Mouse (Mus musculus) CH12.LX (cell line): Measurements from ENCODE around the gene Fopnl. TPM values are rescaled to one million over a fixed set of nuclear protein-coding genes. Genes with fewer than 3 reads are reported as not detected.

ENCODE experiments used
- DNase-seq: peaks from one replicate; pipeline ENCODE4 v3.0.0-alpha.2; 2013; ENCODE audit errors: extremely low read depth
- H3K27ac ChIP-seq: 2 replicates; pipeline ENCODE4 v1.5.1; 2012; ENCODE audit warnings: low read depth, mild to moderate bottlenecking, control low read depth, moderate library complexity; ENCODE audit not compliant: insufficient read depth
- H3K27me3 ChIP-seq: replicated peaks from 2 replicates; pipeline ENCODE3; 2012; ENCODE audit warnings: inconsistent platforms
- H3K36me3 ChIP-seq, 2 experiments: replicated peaks in 1 of 2; 2 replicates each; pipeline versions ENCODE3 to v1.6.1; 2012; ENCODE audit warnings: inconsistent platforms in 1 of 2, low read length in 1 of 2, mild to moderate bottlenecking in 1 of 2, mixed read lengths in 1 of 2, moderate library complexity in 1 of 2; ENCODE audit not compliant: control insufficient read depth in 1 of 2, insufficient read depth in 1 of 2
- H3K4me1 ChIP-seq, 2 experiments: 2 replicates each; pipeline ENCODE4 v1.6.1; 2012; ENCODE audit warnings: inconsistent platforms in 1 of 2, moderate library complexity in 1 of 2; ENCODE audit not compliant: insufficient read depth in 2 of 2, control insufficient read depth in 1 of 2
- H3K4me2 ChIP-seq: 2 replicates; pipeline ENCODE4 v1.6.1; 2012; ENCODE audit warnings: low read depth, mild to moderate bottlenecking, control low read depth; ENCODE audit not compliant: poor library complexity, insufficient read depth, severe bottlenecking
- H3K4me3 ChIP-seq, 3 experiments: fragments of 150-350 bp in 1 of 3; sonication (generic) in 1 of 3; replicated peaks in 1 of 3; 2 replicates each; pipeline versions ENCODE3 to v1.5.1; 2011 to 2012; ENCODE audit warnings: low read depth in 2 of 3, low read length in 2 of 3, mild to moderate bottlenecking in 2 of 3, moderate library complexity in 2 of 3, control low read depth in 1 of 3, improper control_type of control experiment in 1 of 3, inconsistent platforms in 1 of 3, mixed read lengths in 1 of 3; ENCODE audit not compliant: poor library complexity in 1 of 3
- H3K79me2 ChIP-seq: replicated peaks from 2 replicates; pipeline ENCODE4 v1.6.1; 2012; ENCODE audit warnings: mild to moderate bottlenecking, moderate library complexity; ENCODE audit not compliant: control insufficient read depth, poor library complexity, insufficient read depth, severe bottlenecking; ENCODE audit errors: extremely low read depth
- H3K9ac ChIP-seq: 2 replicates; pipeline ENCODE4 v1.6.1; 2012; ENCODE audit warnings: low read depth, mild to moderate bottlenecking, control low read depth, moderate library complexity; ENCODE audit not compliant: insufficient read depth
- H3K9me3 ChIP-seq: replicated peaks from 2 replicates; pipeline ENCODE3; 2012; ENCODE audit warnings: low read length, inconsistent platforms, mixed read lengths
- CTCF ChIP-seq, 2 experiments: IDR thresholded peaks in 1 of 2; conservative IDR thresholded peaks in 1 of 2; 2 replicates each; pipeline ENCODE4 v1.5.1; 2011 to 2012; ENCODE audit warnings: low read depth in 2 of 2, low read length in 2 of 2, improper control_type of control experiment in 1 of 2, inconsistent platforms in 1 of 2, mild to moderate bottlenecking in 1 of 2, moderate library complexity in 1 of 2
- ELF1 ChIP-seq: IDR thresholded peaks from 2 replicates; pipeline ENCODE4 v1.6.1; 2014; ENCODE audit warnings: low read depth, mild to moderate bottlenecking, inconsistent platforms, low read length, improper control_type of control experiment
- GABPA ChIP-seq: IDR thresholded peaks from 2 replicates; pipeline ENCODE4 v1.6.1; 2012; ENCODE audit warnings: low read depth, low read length, improper control_type of control experiment, inconsistent platforms; ENCODE audit not compliant: insufficient replicate concordance
- IRF4 ChIP-seq: IDR thresholded peaks from 2 replicates; pipeline ENCODE4 v1.6.1; 2014; ENCODE audit warnings: low read depth, mild to moderate bottlenecking, inconsistent platforms, low read length, improper control_type of control experiment
- MAX ChIP-seq: IDR thresholded peaks from 2 replicates; pipeline ENCODE4 v1.6.1; 2011; ENCODE audit warnings: low read length, improper control_type of control experiment
- MXI1 ChIP-seq: IDR thresholded peaks from 2 replicates; pipeline ENCODE4 v1.6.1; 2011; ENCODE audit warnings: mild to moderate bottlenecking, low read depth, low read length, improper control_type of control experiment
- PAX5 ChIP-seq: IDR thresholded peaks from 2 replicates; pipeline ENCODE4 v1.6.1; 2012; ENCODE audit warnings: low read length, inconsistent platforms, mixed read lengths
- POLR2A ChIP-seq: IDR thresholded peaks from 2 replicates; pipeline ENCODE4 v1.6.1; 2011; ENCODE audit warnings: low read depth, mild to moderate bottlenecking, improper control_type of control experiment, low read length
- POLR2AphosphoS2 ChIP-seq: IDR thresholded peaks from 2 replicates; pipeline ENCODE4 v1.6.1; 2011; ENCODE audit warnings: low read depth, low read length, improper control_type of control experiment
- RAD21 ChIP-seq: IDR thresholded peaks from 2 replicates; pipeline ENCODE4 v1.6.1; 2011; ENCODE audit warnings: low read depth, mild to moderate bottlenecking, low read length, improper control_type of control experiment, moderate library complexity
- SMC3 ChIP-seq: IDR thresholded peaks from 2 replicates; pipeline ENCODE4 v1.6.1; 2011; ENCODE audit warnings: low read depth, low read length, improper control_type of control experiment
- TCF12 ChIP-seq: IDR thresholded peaks from 2 replicates; pipeline ENCODE4 v1.6.1; 2014; ENCODE audit warnings: low read depth, mild to moderate bottlenecking, inconsistent platforms, low read length, improper control_type of control experiment
- UBTF ChIP-seq: IDR thresholded peaks from 2 replicates; pipeline ENCODE4 v1.6.1; 2012; ENCODE audit warnings: low read depth, mild to moderate bottlenecking, inconsistent platforms, low read length, improper control_type of control experiment, moderate library complexity
- USF1 ChIP-seq: IDR thresholded peaks from 2 replicates; pipeline ENCODE4 v1.6.1; 2014; ENCODE audit warnings: low read depth, mild to moderate bottlenecking, inconsistent platforms, low read length, improper control_type of control experiment
- ZMIZ1 ChIP-seq: IDR thresholded peaks from 2 replicates; pipeline ENCODE4 v1.6.1; 2012; ENCODE audit warnings: low read depth, mild to moderate bottlenecking, inconsistent platforms, low read length, improper control_type of control experiment
- dilution Hi-C: fragments of 300-500 bp; cut with MboI; formaldehyde crosslinking; loops from 2 replicates; pipeline ENCODE4 v1.14.3; 2020; ENCODE audit warnings: low sequenced_read_pairs; ENCODE audit not compliant: extremely low pct_unique_long_range_greater_than_20kb, extremely low pct_ligation_motif_present
- in situ Hi-C: fragments of 300-500 bp; cut with MboI; formaldehyde crosslinking; loops from 3 replicates; pipeline ENCODE4 v1.14.3; 2019; ENCODE audit warnings: low sequenced_read_pairs, low pct_ligation_motif_present, low pct_unique_long_range_greater_than_20kb, mixed read lengths
- polyA plus RNA-seq: library from polyadenylated mRNA; unstranded; fragments of >175 nt; gene quantifications from 2 replicates; pipeline ENCODE4 v1.2.1, GENCODE M21; 2012; ENCODE audit warnings: low read depth; ENCODE audit not compliant: insufficient read length
- total RNA-seq, 2 experiments: library from RNA; depleted of rRNA; stranded (reverse); fragments of 300-350 nt in 1 of 2; fragments of >200 nt in 1 of 2; gene quantifications; 2 replicates each; pipeline ENCODE4 v1.2.3; 2012 to 2014

The Fopnl gene
- total and polyA plus RNA-seq, 3 experiments: 32.8 to 153 (median 56.8) TPM

- H3K4me1 ChIP-seq: peaks cover 0 to 4% of the 10 kb centered on the region in 2 experiments; a peak in 2 of 4 replicates
- dilution Hi-C loops (no loop called here), in situ Hi-C loops (no loop called here)
- no peaks in the 10 kb centered on the region for H3K27me3 ChIP-seq
- TF ChIP-seq PAX5 (no peak), POLR2A (no peak), MXI1 (no peak), GABPA (no peak)
- H3K4me3 ChIP-seq: no peak overlapping the region
- no peaks in the 10 kb centered on the region for H3K79me2 ChIP-seq
- peaks cover 0 to 7% of the 10 kb centered on the region in 2 experiments for H3K36me3 ChIP-seq
- H3K9me3 ChIP-seq: no peaks in the 10 kb centered on the region
- DNase-seq: no peak
- no peak overlapping the region for H3K27ac ChIP-seq
- no peak overlapping the region for H3K9ac ChIP-seq
- H3K4me2 ChIP-seq: no peak overlapping the region
Observed at GRCm38 (mm10) chr16:14292205-14293199, 24.7 kb downstream of the Fopnl start.

- H3K4me1 ChIP-seq: peaks cover 0 to 4% of the 10 kb centered on the region in 2 experiments; a peak in 2 of 4 replicates
- no peak within 1 kb of the TSS for H3K4me3 ChIP-seq
- dilution Hi-C loops: no loop called here
- no peaks in the 10 kb centered on the region for H3K27me3 ChIP-seq
- TF ChIP-seq RAD21 (peak; percentile 13), CTCF (conservative IDR thresholded peaks at IDR 0.05 in 1 of 2, IDR thresholded peaks at IDR 0.05 in 1 of 2; ENCODE audit: low read depth in 2 of 2, low read length in 2 of 2) (peak; percentile 47 to 76; a peak in 3 of 4 replicates), ELF1 (no peak), TCF12 (no peak), ZMIZ1 (no peak), USF1 (no peak), PAX5 (no peak), UBTF (no peak), SMC3 (peak; percentile 60), MAX (no peak), IRF4 (peak; percentile 39; the same call in 1 of the 2 replicates), POLR2AphosphoS2 (no peak)
- H3K9me3 ChIP-seq: no peaks in the 10 kb centered on the region
- H3K79me2 ChIP-seq: no peaks in the 10 kb centered on the region
- no peak within 1 kb of the TSS for H3K27ac ChIP-seq
- no peaks in the 10 kb centered on the region for H3K36me3 ChIP-seq
- H3K4me2 ChIP-seq: peak within 1 kb of the TSS; percentile 48; the same call in 1 of the 2 replicates
- no peak within 1 kb of the TSS for H3K9ac ChIP-seq
- DNase-seq: peak; percentile 47
- in situ Hi-C loops: no loop called here
Observed at GRCm38 (mm10) chr16:14291223-14291622, 26.0 kb downstream of the Fopnl start, which contains the start of gene Myh11. Myh11 (minus strand) TSS chr16:14291372.
